14 mouse cellular contexts compared by ENCODE assay signal in genomic region chr12:26842696-26843095, GRCm38 (mm10).
DNase-seq lines count a peak whose midpoint lies in the region; ATAC-seq and TF ChIP-seq lines count a peak whose summit lies in the region.
"Had no signal": no experiment of that assay in that cellular context is flagged by ENCODE, and none has a peak within 500 bp of the region (broad histone marks: within the 10 kb centered on the region; RNA-seq: fewer than 3 reads in every experiment).

No protein-coding gene starts in this region.

- no peak overlapping the region for H3K9ac ChIP-seq in heart, embryonic 14.5 days (ENCODE audit: low read length)
- H3K9ac ChIP-seq in neural tube, embryonic 11.5 days (ENCODE audit: low read length) = no peak overlapping the region
- H3K9ac ChIP-seq: hindbrain, embryonic 15.5 days; limb, embryonic 13.5 days; lung, embryonic 14.5 days had no signal

- intact Hi-C loops in left cerebral cortex, adult 2 months (cut with DNase I) = no loop called here

- no peak for DNase-seq in heart, adult 11 months
- peak; percentile 74 for DNase-seq in adrenal gland, adult 2 months
- peak; percentile 62 for DNase-seq in embryo, embryonic 11 days
- peak; percentile 41 for DNase-seq in neural tube, embryonic 11.5 days (ENCODE audit: low spot score)
- DNase-seq in testis, postnatal 10 days (ENCODE audit: low spot score) = no peak
- DNase-seq in left cerebral cortex, adult 2 months (ENCODE audit: extremely low spot score in 1 of 2, low spot score in 2 of 2) = no peak
- DNase-seq: cerebellum, postnatal 36 days; gastrocnemius, postnatal 10 days; lung, embryonic 14.5 days had no signal

- H3K4me3 ChIP-seq in heart, embryonic 14.5 days (ENCODE audit: control insufficient read depth in 1 of 2, insufficient read depth in 1 of 2, low read depth in 1 of 2, low read length in 2 of 2) = no peak overlapping the region
- H3K4me3 ChIP-seq in neural tube, embryonic 11.5 days (ENCODE audit: low read depth, low read length) = no peak overlapping the region
- H3K4me3 ChIP-seq in left cerebral cortex, adult 2 months = no peak overlapping the region
- H3K4me3 ChIP-seq: hindbrain, embryonic 15.5 days; layer of hippocampus, adult 2 months; limb, embryonic 13.5 days had no signal

- no peak for ATAC-seq in heart, embryonic 14.5 days (ENCODE audit: insufficient number of reproducible peaks, insufficient read depth, low FRiP score, low read depth)
- no peak for ATAC-seq in neural tube, embryonic 11.5 days (ENCODE audit: insufficient read depth, low FRiP score, low TSS enrichment)
- ATAC-seq: midbrain, embryonic 16.5 days had no signal

- peak overlapping the region; percentile 11; the same call in 1 of the 2 replicates for H3K4me2 ChIP-seq in heart, embryonic 14.5 days (ENCODE audit: low read length)
- no peak overlapping the region for H3K4me2 ChIP-seq in neural tube, embryonic 11.5 days (ENCODE audit: low read depth)
- H3K4me2 ChIP-seq: hindbrain, embryonic 15.5 days; limb, embryonic 13.5 days; lung, embryonic 14.5 days had no signal

- TF ChIP-seq CTCF in left cerebral cortex, adult 2 months (IDR thresholded peaks at IDR 0.05) = no peak

- no peaks in the 10 kb centered on the region; a peak in 1 of 4 replicates for H3K4me1 ChIP-seq in heart, embryonic 14.5 days (ENCODE audit: control insufficient read depth in 2 of 2, insufficient read depth in 2 of 2, low read length in 2 of 2)
- peaks cover 8% of the 10 kb centered on the region; the same call in 1 of the 2 replicates for H3K4me1 ChIP-seq in neural tube, embryonic 11.5 days (ENCODE audit: control insufficient read depth, insufficient read depth, low read length)

- H3K9me3 ChIP-seq in heart, embryonic 14.5 days (ENCODE audit: control insufficient read depth, low read length) = no peaks in the 10 kb centered on the region
- H3K9me3 ChIP-seq in neural tube, embryonic 11.5 days (ENCODE audit: control insufficient read depth, low read length) = no peaks in the 10 kb centered on the region
- H3K9me3 ChIP-seq: hindbrain, embryonic 15.5 days; limb, embryonic 13.5 days had no signal

- 12% methylated on average over 5 of the region's 5 CpGs for WGBS in heart, embryonic 14.5 days
- 7% methylated on average over 5 of the region's 5 CpGs for whole genome bisulfite sequencing in neural tube, embryonic 11.5 days

- peak overlapping the region; percentile 14 to 19; a peak in 1 of 4 replicates for H3K27ac ChIP-seq in heart, embryonic 14.5 days (replicated peaks in 1 of 2; ENCODE audit: control insufficient read depth in 1 of 2, insufficient read depth in 1 of 2, low read depth in 2 of 2, low read length in 2 of 2)
- H3K27ac ChIP-seq in neural tube, embryonic 11.5 days (ENCODE audit: low read depth, low read length) = peak overlapping the region; percentile 72
- no peak overlapping the region for H3K27ac ChIP-seq in left cerebral cortex, adult 2 months
- H3K27ac ChIP-seq: hindbrain, embryonic 15.5 days; layer of hippocampus, adult 2 months; limb, embryonic 13.5 days had no signal

- H3K36me3 ChIP-seq in heart, embryonic 14.5 days (ENCODE audit: control insufficient read depth, insufficient read depth, low read length) = no peaks in the 10 kb centered on the region
- H3K36me3 ChIP-seq in neural tube, embryonic 11.5 days (ENCODE audit: control insufficient read depth, insufficient read depth, low read length) = no peaks in the 10 kb centered on the region
- H3K36me3 ChIP-seq: hindbrain, embryonic 15.5 days; limb, embryonic 13.5 days had no signal

- no peaks in the 10 kb centered on the region for H3K27me3 ChIP-seq in heart, embryonic 14.5 days (ENCODE audit: control insufficient read depth, insufficient read depth, low read length)
- H3K27me3 ChIP-seq in neural tube, embryonic 11.5 days (ENCODE audit: control insufficient read depth, insufficient read depth, low read length) = no peaks in the 10 kb centered on the region
- H3K27me3 ChIP-seq: hindbrain, embryonic 15.5 days; limb, embryonic 13.5 days had no signal

Comparison
In these comparisons a context has a peak if more than half of its experiments do, and no peak if none do; other contexts are left out.
1. DNase-seq: peak in adrenal gland, adult 2 months (single experiment), embryo, embryonic 11 days (single experiment) and neural tube, embryonic 11.5 days (single experiment); none in heart, adult 11 months (single experiment), testis, postnatal 10 days (single experiment) and left cerebral cortex, adult 2 months (0 of 2).